ENCODE assay signal across 28 mouse cellular contexts in genomic region chr15:6445135-6445534, GRCm38 (mm10). TPM values are rescaled to one million over a fixed set of nuclear protein-coding genes. Genes with fewer than 3 reads are reported as not detected.
"Had no signal": no experiment of that assay in that cellular context is flagged by ENCODE, and none has a peak within 500 bp of the region (broad histone marks: within the 10 kb centered on the region; RNA-seq: fewer than 3 reads in every experiment).

Gene C9, plus strand, starts transcription at chr15:6445327.

- H3K4me2 ChIP-seq: kidney, embryonic 15.5 days; limb, embryonic 13.5 days; liver, embryonic 13.5 days; midbrain, embryonic 11.5 days; neural tube, embryonic 12.5 days; neural tube, embryonic 15.5 days had no signal

- H3K9ac ChIP-seq: kidney, embryonic 15.5 days; limb, embryonic 13.5 days; liver, embryonic 13.5 days; neural tube, embryonic 12.5 days; neural tube, embryonic 15.5 days had no signal

- H3K9me3 ChIP-seq: kidney, embryonic 15.5 days; limb, embryonic 10.5 days; limb, embryonic 13.5 days; liver, embryonic 13.5 days; neural tube, embryonic 12.5 days; neural tube, embryonic 15.5 days had no signal

- DNase-seq: kidney, adult 8-10 months; kidney, postnatal 14 days; kidney, postnatal 4 days; layer of hippocampus, adult 9-11 months; liver, embryonic 13.5 days; lung, adult 2 months; lung, postnatal 14 days; lung, postnatal 4 days; midbrain, embryonic 14.5 days; right cerebral cortex, adult 18-20 months; right cerebral cortex, postnatal 14 days; right cerebral cortex, postnatal 4 days; thymus, postnatal 36 days had no signal

- H3K4me1 ChIP-seq: liver, embryonic 13.5 days; neural tube, embryonic 12.5 days had no signal

- H3K36me3 ChIP-seq: kidney, embryonic 15.5 days; limb, embryonic 10.5 days; liver, embryonic 13.5 days; neural tube, embryonic 12.5 days; neural tube, embryonic 15.5 days had no signal

- H3K4me3 ChIP-seq: kidney, embryonic 15.5 days; layer of hippocampus, adult 2 months; limb, embryonic 10.5 days; limb, embryonic 13.5 days; liver, embryonic 13.5 days; neural tube, embryonic 12.5 days; neural tube, embryonic 15.5 days had no signal

- H3K27ac ChIP-seq: kidney, embryonic 15.5 days; layer of hippocampus, adult 2 months; limb, embryonic 10.5 days; limb, embryonic 13.5 days; liver, embryonic 13.5 days; neural tube, embryonic 12.5 days; neural tube, embryonic 15.5 days had no signal

- H3K27me3 ChIP-seq: kidney, embryonic 15.5 days; limb, embryonic 13.5 days; liver, embryonic 13.5 days; neural tube, embryonic 12.5 days; neural tube, embryonic 15.5 days had no signal

RNA-seq across cellular contexts. Expression of gene C9, which starts in this region (rescaled TPM):
- total RNA-seq: layer of hippocampus, adult 2 months; layer of hippocampus, postnatal 25 days; left cerebral cortex, adult 18-20 months; left cerebral cortex, postnatal 25 days; megakaryocyte progenitor cell, adult 5-6 weeks; megakaryocyte-erythroid progenitor cell, adult 5-6 weeks had no signal
- polyA plus RNA-seq: limb, embryonic 10.5 days; limb, embryonic 13.5 days; lung, adult 2 months; lung, embryonic 16.5 days; midbrain, embryonic 11.5 days; midbrain, embryonic 14.5 days; neural tube, embryonic 12.5 days; neural tube, embryonic 15.5 days; stomach, embryonic 14.5 days; thymus, postnatal 0 days had no signal
